Mouse (Mus musculus): Measurements from ENCODE around the gene Pcbd2.
"Not testable (repeated sequence)": the region's sequence is repeated elsewhere in the genome, so short reads cannot be mapped to it uniquely, and the experiment has no call there.

Pcbd2 gene

GRCm38 (mm10) chr13:55727120-55727838, at the start of gene Pcbd2:
Pcbd2 (plus strand) TSS chr13:55727368.
- in situ Hi-C loops (cut with MboI, MseI), result no loop called here

GRCm38 (mm10) chr13:55682201-55682600, 45.0 kb upstream of the Pcbd2 start:
- in situ Hi-C loops (cut with MboI, MseI), result no loop called here

- in situ Hi-C loops (cut with MboI, MseI), result no loop called here
These were observed 43.6 kb upstream of the Pcbd2 start for GRCm38 (mm10) chr13:55683581-55683980.

- in situ Hi-C loops (cut with MboI, MseI), result no loop called here
These were observed 41.0 kb upstream of the Pcbd2 start for GRCm38 (mm10) chr13:55686107-55686633.

GRCm38 (mm10) chr13:55687927-55688602, 39.1 kb upstream of the Pcbd2 start:
- in situ Hi-C loops (cut with MboI, MseI), result no loop called here

GRCm38 (mm10) chr13:55692535-55693242, 34.5 kb upstream of the Pcbd2 start, which contains the start of gene B230219D22Rik:
B230219D22Rik (plus strand) TSS chr13:55693124.
- in situ Hi-C loops (cut with MboI, MseI), result no loop called here

- in situ Hi-C loops (cut with MboI, MseI), result no loop called here
These were observed 33.9 kb upstream of the Pcbd2 start for GRCm38 (mm10) chr13:55693243-55693721.

GRCm38 (mm10) chr13:55694110-55694509, 33.1 kb upstream of the Pcbd2 start:
- in situ Hi-C loops (cut with MboI, MseI), result no loop called here

GRCm38 (mm10) chr13:55695989-55696388, 31.2 kb upstream of the Pcbd2 start:
- in situ Hi-C loops (cut with MboI, MseI), result not testable (repeated sequence)

- in situ Hi-C loops (cut with MboI, MseI), result no loop called here
These were observed 22.9 kb upstream of the Pcbd2 start for GRCm38 (mm10) chr13:55704301-55704700.

- in situ Hi-C loops (cut with MboI, MseI), result no loop called here
These were observed 14.3 kb upstream of the Pcbd2 start for GRCm38 (mm10) chr13:55712846-55713245.

GRCm38 (mm10) chr13:55714501-55715166, 12.5 kb upstream of the Pcbd2 start, which contains the start of gene Txndc15:
Txndc15 (plus strand) TSS chr13:55714650.
- in situ Hi-C loops (cut with MboI, MseI), result loop anchor here (5.0 kb wide), 1 partner anchor 617 kb away; no protein-coding TSS in a partner anchor

GRCm38 (mm10) chr13:55715167-55715512, 12.0 kb upstream of the Pcbd2 start:
- in situ Hi-C loops (cut with MboI, MseI), result loop anchor here (5.0 kb wide), 1 partner anchor 618 kb away; no protein-coding TSS in a partner anchor

GRCm38 (mm10) chr13:55715908-55716510, 11.2 kb upstream of the Pcbd2 start:
- in situ Hi-C loops (cut with MboI, MseI), result loop anchor here (5.0 kb wide), 1 partner anchor 619 kb away; no protein-coding TSS in a partner anchor

GRCm38 (mm10) chr13:55721516-55721915, 5.7 kb upstream of the Pcbd2 start:
- in situ Hi-C loops (cut with MboI, MseI), result no loop called here

GRCm38 (mm10) chr13:55721995-55722394, 5.2 kb upstream of the Pcbd2 start:
- in situ Hi-C loops (cut with MboI, MseI), result no loop called here

- in situ Hi-C loops (cut with MboI, MseI), result no loop called here
These were observed 509 bp upstream of the Pcbd2 start for GRCm38 (mm10) chr13:55726598-55727119.

GRCm38 (mm10) chr13:55727839-55728238, 671 bp downstream of the Pcbd2 start:
- in situ Hi-C loops (cut with MboI, MseI), result no loop called here

GRCm38 (mm10) chr13:55730716-55731115, 3.5 kb downstream of the Pcbd2 start:
- in situ Hi-C loops (cut with MboI, MseI), result no loop called here

- in situ Hi-C loops (cut with MboI, MseI), result no loop called here
These were observed 5.0 kb downstream of the Pcbd2 start for GRCm38 (mm10) chr13:55732121-55732520.

Measured in T-helper 2 cell (primary cell).